9 mouse cellular contexts compared by ENCODE assay signal in genomic region chr12:33394804-33395623, GRCm38 (mm10). TPM values are rescaled to one million over a fixed set of nuclear protein-coding genes. Genes with fewer than 3 reads are reported as not detected.
A peak's percentile ranks its signal among the peaks of the same experiment; 100 is the strongest.
DNase-seq lines count a peak whose midpoint lies in the region; ATAC-seq and TF ChIP-seq lines count a peak whose summit lies in the region.
"Had no signal": no experiment of that assay in that cellular context is flagged by ENCODE, and none has a peak within 500 bp of the region (broad histone marks: within the 10 kb centered on the region; RNA-seq: fewer than 3 reads in every experiment).

Gene Efcab10, plus strand, starts transcription at chr12:33394854.

- no peaks in the 10 kb centered on the region for H3K36me3 ChIP-seq in heart, embryonic 12.5 days
- H3K36me3 ChIP-seq in hindbrain, embryonic 14.5 days (replicated peaks; ENCODE audit: control insufficient read depth, insufficient read depth) = no peaks in the 10 kb centered on the region
- H3K36me3 ChIP-seq in midbrain, postnatal 0 days (ENCODE audit: insufficient read depth, low read length) = no peaks in the 10 kb centered on the region

- 0 out of 2 replicates have a peak within 1 kb of the TSS, but pooled peaks have one; percentile 23 for H3K9ac ChIP-seq in heart, embryonic 12.5 days
- peak within 1 kb of the TSS; percentile 62 for H3K9ac ChIP-seq in hindbrain, embryonic 14.5 days
- H3K9ac ChIP-seq in midbrain, postnatal 0 days (replicated peaks; ENCODE audit: low read length, poor library complexity, severe bottlenecking) = peak within 1 kb of the TSS; percentile 50

- peak within 1 kb of the TSS; percentile 26 for H3K4me3 ChIP-seq in heart, embryonic 12.5 days
- peak within 1 kb of the TSS; percentile 33 for H3K4me3 ChIP-seq in hindbrain, embryonic 14.5 days (replicated peaks; ENCODE audit: low read length)
- H3K4me3 ChIP-seq in midbrain, postnatal 0 days (ENCODE audit: low read depth, low read length) = peak within 1 kb of the TSS; percentile 36

- ATAC-seq in heart, embryonic 12.5 days (ENCODE audit: insufficient number of reproducible peaks, low FRiP score) = no peak
- peak; percentile 87 for ATAC-seq in hindbrain, embryonic 14.5 days (ENCODE audit: low FRiP score)
- peak; percentile 87 for ATAC-seq in midbrain, postnatal 0 days (ENCODE audit: low FRiP score)

- H3K4me1 ChIP-seq in heart, embryonic 12.5 days (replicated peaks) = peaks cover 8% of the 10 kb centered on the region
- peaks cover 13% of the 10 kb centered on the region; the same call in 1 of the 2 replicates for H3K4me1 ChIP-seq in hindbrain, embryonic 14.5 days (replicated peaks; ENCODE audit: control insufficient read depth, insufficient read depth, low read length)
- H3K4me1 ChIP-seq in midbrain, postnatal 0 days (ENCODE audit: insufficient read depth, low read length) = 0 out of 2 replicates have a peak, but pooled peaks cover 6% of the 10 kb centered on the region

- no peak for TF ChIP-seq CTCF in midbrain, postnatal 0 days (IDR thresholded peaks at IDR 0.05)

- H3K9me3 ChIP-seq in heart, embryonic 12.5 days (replicated peaks) = no peaks in the 10 kb centered on the region
- no peaks in the 10 kb centered on the region for H3K9me3 ChIP-seq in hindbrain, embryonic 14.5 days (ENCODE audit: control insufficient read depth, low read length)
- no peaks in the 10 kb centered on the region for H3K9me3 ChIP-seq in midbrain, postnatal 0 days (ENCODE audit: low read length)

- intact Hi-C loops in heart, postnatal 10 days (cut with DNase I) = no loop called here

- peak within 1 kb of the TSS; percentile 63 for H3K4me2 ChIP-seq in heart, embryonic 12.5 days
- peak within 1 kb of the TSS; percentile 62 for H3K4me2 ChIP-seq in hindbrain, embryonic 14.5 days (replicated peaks)
- H3K4me2 ChIP-seq in midbrain, postnatal 0 days (ENCODE audit: low read depth, low read length, poor library complexity, severe bottlenecking) = peak within 1 kb of the TSS; percentile 55

- no peak for DNase-seq in heart, postnatal 10 days
- DNase-seq in embryo, embryonic 11.5 days (ENCODE audit: low read depth, low spot score) = peak; percentile 20
- DNase-seq in hindbrain, embryonic 14.5 days (ENCODE audit: low spot score) = peak; percentile 65
- DNase-seq in layer of hippocampus, postnatal 36 days = peak; percentile 63 to 65
- peak; percentile 76 for DNase-seq in midbrain, postnatal 0 days (ENCODE audit: low spot score)
- DNase-seq in spleen, postnatal 4 days (ENCODE audit: low spot score in 2 of 2) = no peak
- DNase-seq in spleen, adult 12 weeks (ENCODE audit: low spot score) = no peak

- H3K27ac ChIP-seq in heart, embryonic 12.5 days (ENCODE audit: poor library complexity, severe bottlenecking) = no peak within 1 kb of the TSS
- peak within 1 kb of the TSS; percentile 78 for H3K27ac ChIP-seq in hindbrain, embryonic 14.5 days
- peak within 1 kb of the TSS; percentile 75 for H3K27ac ChIP-seq in midbrain, postnatal 0 days (ENCODE audit: low read depth, low read length)

- no peaks in the 10 kb centered on the region for H3K27me3 ChIP-seq in heart, embryonic 12.5 days (replicated peaks)
- no peaks in the 10 kb centered on the region for H3K27me3 ChIP-seq in hindbrain, embryonic 14.5 days (ENCODE audit: control insufficient read depth, insufficient read depth, low read length)
- H3K27me3 ChIP-seq in midbrain, postnatal 0 days (ENCODE audit: insufficient read depth, low read length) = no peaks in the 10 kb centered on the region

- 16% methylated on average over 24 of the region's 24 CpGs for WGBS in heart, embryonic 12.5 days
- WGBS in hindbrain, embryonic 14.5 days = 7% methylated on average over 23 of the region's 24 CpGs
- WGBS in midbrain, postnatal 0 days = 8% methylated on average over 24 of the region's 24 CpGs

RNA-seq across cellular contexts. Expression of gene Efcab10, which starts in this region (rescaled TPM):
- polyA plus RNA-seq in heart, embryonic 12.5 days (2016; fragmentation: Nextera tagmentation; extraction: Ambion mirVana) = not detected in 2 replicates
- total RNA-seq in heart, postnatal 10 days (2021) = not detected
- 4.3 and 5.9 TPM in 2 replicates for polyA plus RNA-seq in hindbrain, embryonic 14.5 days (2014; fragmentation: Nextera tagmentation; extraction: Ambion mirVana)
- total RNA-seq in layer of hippocampus, postnatal 36 days (2021) = 1 to 10 TPM; 2.6 to 4.5 TPM
- 0.76 TPM in 1 of 2 replicates, not detected in the other for total RNA-seq in midbrain, postnatal 0 days (2014; rRNA removed)
- polyA plus RNA-seq in midbrain, postnatal 0 days (2015; fragmentation: Nextera tagmentation; extraction: Ambion mirVana) = 6.2 and 6.6 TPM in 2 replicates
- polyA plus RNA-seq: liver, embryonic 16.5 days had no signal

Comparison
In these comparisons a context has a peak if more than half of its experiments do, and no peak if none do; other contexts are left out.
1. DNase-seq: peak in embryo, embryonic 11.5 days (single experiment), hindbrain, embryonic 14.5 days (single experiment), layer of hippocampus, postnatal 36 days (2 of 2) and midbrain, postnatal 0 days (single experiment); none in heart, postnatal 10 days (0 of 2), spleen, postnatal 4 days (0 of 2) and spleen, adult 12 weeks (single experiment).
2. Peak in every context shown above with its lines, with median percentiles within 50 percentile points of each other: H3K4me2 ChIP-seq, H3K4me3 ChIP-seq and H3K9ac ChIP-seq.